Mouse (Mus musculus) embryonic facial prominence, embryonic 15.5 days (tissue): Measurements from ENCODE around the gene Gm5796. TPM values are rescaled to one million over a fixed set of nuclear protein-coding genes. Genes with fewer than 3 reads are reported as not detected.
"Not testable (repeated sequence)": the region's sequence is repeated elsewhere in the genome, so short reads cannot be mapped to it uniquely, and the experiment has no call there.

Experiments used
- ATAC-seq: fragments of 200-750 bp; cut with Nextera tagmentation; 2 replicates; pipeline ENCODE4 v1.8.0; 2017; ENCODE audit warnings: low read depth, moderate TSS enrichment; ENCODE audit not compliant: insufficient number of reproducible peaks, low FRiP score, low TSS enrichment
- H3K27ac ChIP-seq: fragments of 300-500 bp; sonication (generic); replicated peaks from 2 replicates; pipeline ENCODE4 v1.5.1; 2015; ENCODE audit warnings: mild to moderate bottlenecking, inconsistent platforms
- H3K27me3 ChIP-seq: fragments of 300-500 bp; sonication (generic); 2 replicates; pipeline ENCODE4 v1.6.1; 2015; ENCODE audit warnings: inconsistent platforms
- H3K36me3 ChIP-seq: fragments of 300-500 bp; sonication (generic); 2 replicates; pipeline ENCODE4 v1.6.1; 2015; ENCODE audit warnings: mild to moderate bottlenecking, inconsistent platforms
- H3K4me1 ChIP-seq: fragments of 300-500 bp; sonication (generic); 2 replicates; pipeline ENCODE4 v1.6.1; 2015; ENCODE audit warnings: inconsistent platforms
- H3K4me2 ChIP-seq: fragments of 300-500 bp; sonication (generic); replicated peaks from 2 replicates; pipeline ENCODE4 v1.6.1; 2015; ENCODE audit warnings: mild to moderate bottlenecking, inconsistent platforms
- H3K4me3 ChIP-seq: fragments of 300-500 bp; sonication (generic); replicated peaks from 2 replicates; pipeline ENCODE4 v1.5.1; 2015; ENCODE audit warnings: mild to moderate bottlenecking, inconsistent platforms
- H3K9ac ChIP-seq: fragments of 300-500 bp; sonication (generic); 2 replicates; pipeline ENCODE4 v1.6.1; 2015; ENCODE audit warnings: inconsistent platforms
- H3K9me3 ChIP-seq: fragments of 300-500 bp; sonication (generic); replicated peaks from 2 replicates; pipeline ENCODE4 v1.6.1; 2016; ENCODE audit warnings: inconsistent platforms
- WGBS: fragments of 180-500 bp; shearing (Covaris S2); methylation state at CpG from one replicate; pipeline ENCODE4 v1.1.7; 2015; 5-methylcytosine and 5-hydroxymethylcytosine counted together
- polyA plus RNA-seq: library from polyadenylated mRNA; unstranded; fragments of >200 nt; fragmentation: Nextera tagmentation; extraction: Ambion mirVana; gene quantifications from 2 replicates; pipeline ENCODE4 v1.2.1, GENCODE M21; 2015

Gene Gm5796
- polyA plus RNA-seq = not detected in 2 replicates

- H3K4me3 ChIP-seq, H3K36me3 ChIP-seq, H3K4me1 ChIP-seq, ATAC-seq, H3K27me3 ChIP-seq, H3K9me3 ChIP-seq, H3K4me2 ChIP-seq, H3K9ac ChIP-seq, H3K27ac ChIP-seq: not testable (repeated sequence)
- WGBS = 100% methylated on average over 1 of the region's 3 CpGs
These were observed at the start of gene Gm5796 for GRCm38 (mm10) chr14:4023641-4024040. TSS of gene Gm5796 (plus strand) at chr14:4023941.

GRCm38 (mm10) chr14:3998094-3998493 is 25.6 kb upstream of the Gm5796 start, which contains the start of gene Gm3099:
TSS of gene Gm3099 (plus strand) at chr14:3998394.
- not testable (repeated sequence) for H3K4me3 ChIP-seq, H3K4me2 ChIP-seq, ATAC-seq, H3K4me1 ChIP-seq, H3K27ac ChIP-seq, H3K36me3 ChIP-seq, H3K9me3 ChIP-seq, H3K27me3 ChIP-seq, H3K9ac ChIP-seq
- WGBS = 50% methylated on average over 1 of the region's 3 CpGs

- not testable (repeated sequence) for ATAC-seq, H3K4me1 ChIP-seq, H3K36me3 ChIP-seq, H3K27me3 ChIP-seq, H3K4me2 ChIP-seq, H3K27ac ChIP-seq, H3K4me3 ChIP-seq, H3K9ac ChIP-seq, H3K9me3 ChIP-seq
- WGBS = 62% methylated on average over 3 of the region's 3 CpGs
These were observed 60.1 kb downstream of the Gm5796 start, which contains the start of gene Gm3115 for GRCm38 (mm10) chr14:4083820-4084219. TSS of gene Gm3115 (plus strand) at chr14:4084120.

Other genes with a start within 250 kb of the Gm5796 start
- not detected in 2 replicates for gene Gm3002, start 213.9 kb upstream of the Gm5796 start, polyA plus RNA-seq
- not detected in 2 replicates for gene Gm3033, start 177.7 kb upstream of the Gm5796 start, polyA plus RNA-seq
- gene Gm2916, start 139.8 kb upstream of the Gm5796 start, polyA plus RNA-seq = not detected in 2 replicates
- not detected in 2 replicates for gene Gm3029, start 92.2 kb upstream of the Gm5796 start, polyA plus RNA-seq
- gene Gm3095, start 60.4 kb upstream of the Gm5796 start, polyA plus RNA-seq = not detected in 2 replicates
- gene Gm3099, start 25.5 kb upstream of the Gm5796 start, polyA plus RNA-seq = not detected in 2 replicates
- not detected in 2 replicates for gene Gm3115, start 60.2 kb downstream of the Gm5796 start, polyA plus RNA-seq
- gene Gm8108, start 86.6 kb downstream of the Gm5796 start, polyA plus RNA-seq = 0.71 and 0.72 TPM in 2 replicates
- not detected in 2 replicates for gene Gm3127, start 141.1 kb downstream of the Gm5796 start, polyA plus RNA-seq
- 0.18 TPM in 1 of 2 replicates, not detected in the other for gene Gm2974, start 158.6 kb downstream of the Gm5796 start, polyA plus RNA-seq
- gene Gm3138, start 225.7 kb downstream of the Gm5796 start, polyA plus RNA-seq = not detected in 2 replicates